Mouse (Mus musculus): ENCODE data around the gene Zmynd11. TPM values are rescaled to one million over a fixed set of nuclear protein-coding genes. Genes with fewer than 3 reads are reported as not detected.

The Zmynd11 gene
- total RNA-seq, 2 experiments from 2014 or later, result 228 to 244 TPM

GRCm38 (mm10) chr13:9681492-9681891 is 83.6 kb downstream of the Zmynd11 start:
- DNase-seq (ENCODE audit: low spot score in 2 of 2), result no peak
- intact Hi-C loops (cut with DNase I), result loop anchor here (5.0 kb wide), 1 partner anchor 81 kb away; no protein-coding TSS in a partner anchor

DNA sequence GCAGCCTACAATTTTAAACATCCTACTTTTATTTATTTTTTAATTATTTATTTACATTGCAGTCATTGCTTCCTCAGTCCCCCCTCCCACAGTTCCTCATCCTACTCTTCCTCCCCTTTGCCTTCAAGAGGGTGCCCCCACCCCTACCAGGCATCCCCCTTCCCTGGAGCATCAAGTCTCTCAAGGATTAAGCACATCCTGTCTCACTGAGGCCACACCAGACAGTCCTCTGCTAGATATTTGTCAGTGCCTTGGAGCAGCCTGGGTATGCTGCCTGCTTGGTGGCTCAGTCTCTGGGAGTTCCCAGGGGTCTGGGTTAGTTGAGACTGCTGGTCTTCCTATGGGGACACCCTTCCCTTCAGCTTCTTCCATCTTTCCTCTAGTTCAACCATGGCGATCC is 91.0 kb downstream of the Zmynd11 start:
- intact Hi-C loops (cut with DNase I), result no loop called here
- no peak for DNase-seq (ENCODE audit: low spot score in 2 of 2)

GRCm38 (mm10) chr13:9669246-9669645 is 95.9 kb downstream of the Zmynd11 start:
- intact Hi-C loops (cut with DNase I), result no loop called here
- no peak for DNase-seq (ENCODE audit: low spot score in 2 of 2)

DNA sequence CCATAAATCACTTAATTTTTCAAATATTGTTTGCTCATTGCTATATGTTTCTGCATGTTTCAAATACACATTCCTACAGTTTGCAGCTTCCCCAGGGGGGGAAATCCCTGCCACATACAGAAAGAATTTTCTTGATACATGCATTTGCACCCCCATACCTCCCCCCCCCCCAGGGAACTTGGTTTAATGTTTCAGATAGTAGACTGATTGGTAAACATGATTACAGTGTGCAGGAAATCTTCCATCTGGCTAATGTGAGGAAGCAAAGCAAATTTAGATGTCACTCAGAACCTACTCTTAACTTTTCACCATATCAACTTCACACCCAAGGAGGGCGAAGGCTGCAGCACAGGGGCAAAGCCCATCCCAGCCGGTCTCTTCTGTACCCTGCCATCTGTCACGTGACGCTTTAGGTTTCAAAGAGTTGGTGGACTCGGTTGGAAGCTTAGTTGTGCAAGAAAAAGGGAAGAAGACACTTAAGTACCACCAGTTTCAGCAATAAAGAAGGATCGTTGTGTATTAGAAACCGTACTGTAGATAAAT is 97.1 kb downstream of the Zmynd11 start:
- no peak for DNase-seq (ENCODE audit: low spot score in 2 of 2)
- intact Hi-C loops (cut with DNase I), result no loop called here

DNA sequence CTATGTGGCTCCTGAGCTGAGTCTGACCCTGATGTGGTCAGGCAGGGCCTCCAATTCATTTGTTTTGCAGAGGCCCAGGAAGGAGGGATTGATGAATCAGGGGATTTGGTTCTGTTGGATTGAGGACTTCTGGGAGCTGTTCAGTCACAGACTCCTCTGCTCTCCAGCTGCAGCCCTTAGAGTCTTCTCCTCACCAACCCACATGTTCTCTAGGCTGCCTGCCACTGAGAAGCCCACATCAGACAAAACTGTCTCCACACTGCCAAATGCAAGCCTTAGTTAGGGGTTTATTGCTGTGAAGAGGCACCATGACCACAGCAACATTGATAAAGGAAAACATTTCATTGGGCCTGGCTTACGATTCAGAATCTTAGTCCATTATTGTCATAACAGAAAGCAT is 101.5 kb downstream of the Zmynd11 start:
- no peak for DNase-seq (ENCODE audit: low spot score in 2 of 2)
- intact Hi-C loops (cut with DNase I), result no loop called here

DNA sequence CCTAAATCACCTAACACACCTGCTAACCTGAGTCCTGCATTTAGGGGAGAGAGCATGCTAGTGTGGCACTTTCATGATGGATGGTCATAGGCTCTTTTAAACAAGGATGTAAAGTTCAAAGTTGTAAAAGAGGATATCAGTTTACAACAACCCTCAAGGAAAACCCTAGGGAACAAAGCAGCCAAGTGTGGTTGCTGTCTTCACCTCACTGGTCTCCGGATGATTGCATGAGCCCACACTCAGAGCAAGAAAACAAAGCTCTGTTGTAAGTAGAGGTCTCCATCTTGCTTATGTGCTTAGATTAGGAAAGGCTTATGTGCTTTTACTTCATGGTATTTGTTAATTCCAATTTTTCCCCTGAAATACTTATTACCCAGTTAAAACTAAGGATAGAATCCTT is 104.4 kb downstream of the Zmynd11 start:
- intact Hi-C loops (cut with DNase I), result no loop called here
- DNase-seq (ENCODE audit: low spot score in 2 of 2), result no peak

DNA sequence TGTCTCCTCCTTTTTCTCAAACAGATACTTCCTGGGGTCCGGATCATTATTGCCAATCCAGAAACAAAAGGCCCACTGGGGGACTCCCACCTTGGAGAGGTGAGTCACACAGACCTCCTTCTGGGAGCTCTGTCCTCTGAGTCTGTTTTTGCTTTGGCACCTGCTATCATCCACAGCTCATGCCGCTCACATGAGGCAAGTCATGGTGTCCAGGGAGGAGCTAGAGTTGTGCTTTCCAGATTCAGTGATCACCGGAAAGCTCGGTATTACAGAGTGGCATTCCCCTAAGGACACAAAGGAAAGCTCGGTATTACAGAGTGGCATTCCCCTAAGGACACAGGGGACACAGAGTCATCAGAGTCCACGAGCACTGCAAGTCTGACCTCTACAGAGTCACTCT is 108.5 kb downstream of the Zmynd11 start:
- intact Hi-C loops (cut with DNase I), result no loop called here
- DNase-seq (ENCODE audit: low spot score in 2 of 2), result no peak

DNA sequence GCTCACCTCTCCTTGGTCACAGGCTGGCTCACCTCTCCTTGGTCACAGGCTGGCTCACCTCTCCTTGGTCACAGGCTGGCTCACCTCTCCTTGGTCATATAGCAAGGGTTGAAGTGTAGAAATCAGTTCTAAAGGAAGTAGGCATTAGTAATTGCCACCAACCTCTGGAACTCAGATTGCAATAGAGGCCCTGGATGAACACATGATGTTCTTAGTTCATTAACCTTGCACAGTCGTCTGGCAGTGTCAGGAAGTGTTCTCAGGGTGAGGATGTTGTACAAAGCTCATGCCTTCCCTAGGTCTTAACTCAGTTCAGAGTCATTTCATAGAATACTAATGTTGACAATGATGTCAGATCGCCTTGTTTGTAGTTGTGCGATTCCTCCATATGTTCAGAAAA is 112.1 kb downstream of the Zmynd11 start:
- no peak for DNase-seq (ENCODE audit: low spot score in 2 of 2)
- intact Hi-C loops (cut with DNase I), result no loop called here

GRCm38 (mm10) chr13:9650580-9650979 is 114.5 kb downstream of the Zmynd11 start:
- no peak for DNase-seq (ENCODE audit: low spot score in 2 of 2)
- intact Hi-C loops (cut with DNase I), result no loop called here

GRCm38 (mm10) chr13:9649894-9650293 is 115.2 kb downstream of the Zmynd11 start:
- intact Hi-C loops (cut with DNase I), result no loop called here
- no peak for DNase-seq (ENCODE audit: low spot score in 2 of 2)

DNA sequence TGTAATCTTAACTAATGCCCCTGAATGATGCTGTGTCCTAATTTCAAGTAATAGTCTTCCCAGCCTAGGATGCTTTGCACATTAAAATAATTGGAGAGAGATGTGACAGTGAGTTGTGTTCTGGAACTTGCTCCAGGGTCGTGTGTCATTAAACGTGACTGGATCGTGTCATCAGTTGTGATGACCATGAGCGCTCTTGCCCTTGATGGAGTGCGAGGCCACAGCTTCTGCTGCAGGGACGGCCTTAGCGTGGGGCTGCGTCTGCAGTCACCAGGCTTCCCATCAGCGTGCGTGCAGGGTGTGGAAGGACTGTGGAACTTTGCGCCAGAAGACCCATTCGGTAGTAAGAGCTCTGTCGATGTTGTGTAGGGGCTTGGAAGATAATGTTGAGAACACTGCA is 116.4 kb downstream of the Zmynd11 start:
- no peak for DNase-seq (ENCODE audit: low spot score in 2 of 2)
- intact Hi-C loops (cut with DNase I), result no loop called here

GRCm38 (mm10) chr13:9637949-9638348 is 127.2 kb downstream of the Zmynd11 start:
- intact Hi-C loops (cut with DNase I), result loop anchor here (5.0 kb wide), 1 partner anchor 461 kb away; no protein-coding TSS in a partner anchor
- DNase-seq (ENCODE audit: low spot score in 2 of 2), result no peak

GRCm38 (mm10) chr13:9636505-9636904 is 128.6 kb downstream of the Zmynd11 start:
- peak in 1 of 2 experiments; percentile 12 for DNase-seq (ENCODE audit: low spot score in 2 of 2)
- intact Hi-C loops (cut with DNase I), result loop anchor here (5.0 kb wide), 1 partner anchor 459 kb away; no protein-coding TSS in a partner anchor

GRCm38 (mm10) chr13:9635951-9636350 is 129.2 kb downstream of the Zmynd11 start:
- DNase-seq (ENCODE audit: low spot score in 2 of 2), result no peak
- intact Hi-C loops (cut with DNase I), result loop anchor here (5.0 kb wide), 1 partner anchor 459 kb away; no protein-coding TSS in a partner anchor

All from left cerebral cortex, postnatal 14 days (tissue).